Mouse (Mus musculus) heart, postnatal 0 days (tissue): Measurements from ENCODE around the gene Plau. TPM values are rescaled to one million over a fixed set of nuclear protein-coding genes. Genes with fewer than 3 reads are reported as not detected.

Experiments used
- ATAC-seq: fragments of 200-750 bp; cut with Nextera tagmentation; 2 replicates; pipeline ENCODE4 v1.8.0; 2017; ENCODE audit warnings: low read depth, moderate number of reproducible peaks, moderate library complexity; ENCODE audit not compliant: insufficient read depth
- DNase-seq: peaks from one replicate; pipeline ENCODE4 v3.0.0-alpha.2; 2016; ENCODE audit warnings: low spot score
- H3K27ac ChIP-seq: fragments of 300-500 bp; sonication (generic); 2 replicates; pipeline ENCODE4 v1.5.1; 2014; ENCODE audit warnings: low read depth, mild to moderate bottlenecking
- H3K27me3 ChIP-seq: fragments of 300-500 bp; sonication (generic); 2 replicates; pipeline ENCODE4 v1.6.1; 2014; ENCODE audit warnings: low read length, mixed read lengths; ENCODE audit not compliant: control insufficient read depth, insufficient read depth
- H3K36me3 ChIP-seq: fragments of 300-500 bp; sonication (generic); replicated peaks from 2 replicates; pipeline ENCODE4 v1.6.1; 2014; ENCODE audit warnings: low read length, mixed read lengths; ENCODE audit not compliant: control insufficient read depth, insufficient read depth
- H3K4me1 ChIP-seq: fragments of 300-500 bp; sonication (generic); 2 replicates; pipeline ENCODE4 v1.6.1; 2014; ENCODE audit warnings: antibody characterized with exemption; ENCODE audit not compliant: control insufficient read depth, insufficient read depth
- H3K4me2 ChIP-seq: fragments of 300-500 bp; sonication (generic); 2 replicates; pipeline ENCODE4 v1.6.1; 2014; ENCODE audit warnings: low read depth, mild to moderate bottlenecking, low read length, moderate library complexity
- H3K4me3 ChIP-seq: fragments of 300-500 bp; sonication (generic); 2 replicates; pipeline ENCODE4 v1.5.1; 2014; ENCODE audit warnings: low read depth, low read length
- H3K9ac ChIP-seq: fragments of 300-500 bp; sonication (generic); replicated peaks from 2 replicates; pipeline ENCODE4 v1.6.1; 2014; ENCODE audit warnings: low read depth, low read length, mixed read lengths
- H3K9me3 ChIP-seq: fragments of 300-500 bp; sonication (generic); replicated peaks from 2 replicates; pipeline ENCODE4 v1.6.1; 2016; ENCODE audit warnings: low read length; ENCODE audit not compliant: control insufficient read depth
- CTCF ChIP-seq: IDR thresholded peaks from 2 replicates; pipeline ENCODE4 v1.5.1; 2016; ENCODE audit warnings: antibody characterized with exemption, control low read depth, low read depth
- EP300 ChIP-seq: IDR thresholded peaks from 2 replicates; pipeline ENCODE4 v1.6.1; 2016; ENCODE audit warnings: antibody characterized with exemption, low read depth
- WGBS: fragments of 180-500 bp; shearing (Covaris S2); extraction: QIAGEN DNeasy Blood & Tissue Kit; methylation state at CpG from one replicate; pipeline ENCODE4 v1.1.7; 2014; 5-methylcytosine and 5-hydroxymethylcytosine counted together
- polyA plus RNA-seq: library from polyadenylated mRNA; unstranded; fragments of >200 nt; fragmentation: Nextera tagmentation; extraction: Ambion mirVana; gene quantifications from 2 replicates; pipeline ENCODE4 v1.2.1, GENCODE M21; 2015
- total RNA-seq: library from RNA; depleted of rRNA; stranded (reverse); fragments of >200 nt; gene quantifications from 2 replicates; pipeline ENCODE4 v1.2.3, GENCODE M21; 2014; ENCODE audit warnings: low replicate concordance

Gene Plau
- total and polyA plus RNA-seq, 2 experiments from 2014 or later = 0.89 to 4.2 TPM

GRCm38 (mm10) chr14:20798761-20799160 lies 37.7 kb upstream of the Plau start:
- Histone ChIP-seq H3K36me3 (no peaks in the 10 kb centered on the region), H3K4me1 (peaks cover 7% of the 10 kb centered on the region; the same call in 1 of the 2 replicates), H3K4me2 (no peak overlapping the region), H3K27me3 (no peaks in the 10 kb centered on the region), H3K27ac (no peak overlapping the region), H3K9me3 (no peaks in the 10 kb centered on the region), H3K4me3 (no peak overlapping the region), H3K9ac (no peak overlapping the region)
- DNase-seq (peak; percentile 87), ATAC-seq (no peak)
- 8% methylated on average over 7 of the region's 7 CpGs for WGBS
- no peak for TF ChIP-seq EP300
- TF ChIP-seq CTCF = peak; percentile 96

GRCm38 (mm10) chr14:20802926-20803605 lies 33.4 kb upstream of the Plau start:
- DNase-seq (no peak), ATAC-seq (peak; percentile 36)
- H3K27me3 ChIP-seq = no peaks in the 10 kb centered on the region
- no peak overlapping the region for H3K27ac ChIP-seq
- peaks cover 30% of the 10 kb centered on the region for H3K4me1 ChIP-seq
- TF ChIP-seq CTCF (no peak), EP300 (0 out of 2 replicates have a peak, but pooled peaks have one; percentile 17)
- H3K36me3 ChIP-seq = no peaks in the 10 kb centered on the region
- no peak overlapping the region for H3K9ac ChIP-seq
- H3K4me3 ChIP-seq = no peak overlapping the region
- 16% methylated on average over 2 of the region's 2 CpGs for WGBS
- H3K4me2 ChIP-seq = no peak overlapping the region
- no peaks in the 10 kb centered on the region for H3K9me3 ChIP-seq

GRCm38 (mm10) chr14:20803606-20803938 lies 32.9 kb upstream of the Plau start:
- Histone ChIP-seq H3K9me3 (no peaks in the 10 kb centered on the region), H3K36me3 (no peaks in the 10 kb centered on the region), H3K27ac (no peak overlapping the region), H3K4me1 (peaks cover 30% of the 10 kb centered on the region), H3K4me2 (no peak overlapping the region), H3K9ac (no peak overlapping the region), H3K27me3 (no peaks in the 10 kb centered on the region), H3K4me3 (no peak overlapping the region)
- TF ChIP-seq CTCF (peak; percentile 97), EP300 (no peak)
- DNase-seq (peak; percentile 85), ATAC-seq (peak; percentile 73)
- 4% methylated on average over 7 of the region's 7 CpGs for WGBS

- 53% methylated on average over 5 of the region's 5 CpGs for WGBS
- H3K27ac ChIP-seq = peak overlapping the region; percentile 30; the same call in 1 of the 2 replicates
Observed at GRCm38 (mm10) chr14:20804481-20804880, 32.0 kb upstream of the Plau start.

DNA sequence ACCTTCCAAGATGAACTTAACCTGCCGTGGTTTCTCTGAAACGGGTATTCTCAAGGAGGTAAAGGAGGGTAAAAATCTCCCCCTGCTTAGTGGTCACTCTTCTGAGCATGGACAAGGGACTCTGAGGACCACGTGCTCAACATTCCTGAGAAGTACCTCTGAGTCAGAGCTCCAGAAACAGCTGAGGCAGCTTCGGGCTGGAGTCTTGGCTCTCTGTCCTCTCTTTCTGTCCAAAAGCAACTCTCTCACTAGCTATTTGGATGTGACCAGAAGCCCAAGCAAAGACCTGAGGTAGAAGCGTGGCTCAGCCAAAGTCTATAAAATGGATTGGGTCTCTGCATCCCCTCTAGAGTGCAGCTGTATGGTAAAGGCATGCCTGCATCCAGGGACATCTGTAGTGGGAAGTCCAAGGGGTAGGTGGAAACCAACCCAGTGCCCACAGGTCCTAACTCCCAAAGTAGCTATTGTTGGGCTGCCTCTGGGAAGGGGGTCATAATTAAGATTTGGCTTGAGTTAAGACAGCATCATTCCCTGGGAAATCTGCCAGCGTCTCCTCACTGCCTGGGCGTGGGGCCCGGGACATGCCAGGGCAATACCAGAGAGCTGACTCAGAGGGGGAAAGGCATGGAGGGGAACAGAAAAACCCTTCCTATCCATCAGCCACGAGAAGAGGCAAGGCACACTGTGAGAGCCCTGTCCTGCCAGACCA lies 31.3 kb upstream of the Plau start:
- DNase-seq (peak; percentile 89), ATAC-seq (peak; percentile 80)
- 15% methylated on average over 9 of the region's 9 CpGs for WGBS
- H3K4me2 ChIP-seq = no peak overlapping the region
- H3K36me3 ChIP-seq = no peaks in the 10 kb centered on the region
- no peaks in the 10 kb centered on the region for H3K27me3 ChIP-seq
- peaks cover 30% of the 10 kb centered on the region for H3K4me1 ChIP-seq
- H3K4me3 ChIP-seq = no peak overlapping the region
- H3K27ac ChIP-seq = peak overlapping the region; percentile 26
- no peaks in the 10 kb centered on the region for H3K9me3 ChIP-seq
- TF ChIP-seq CTCF (no peak), EP300 (0 out of 2 replicates have a peak, but pooled peaks have one; percentile 43)
- H3K9ac ChIP-seq = no peak overlapping the region

More at GRCm38 (mm10) chr14:20804481-20804880, 32.0 kb upstream of the Plau start:
- no peak for DNase-seq
- TF ChIP-seq CTCF (no peak), EP300 (no peak)
- no peaks in the 10 kb centered on the region for H3K9me3 ChIP-seq
- no peak for ATAC-seq
- no peak overlapping the region for H3K4me3 ChIP-seq
- no peak overlapping the region for H3K4me2 ChIP-seq
- no peaks in the 10 kb centered on the region for H3K27me3 ChIP-seq
- H3K4me1 ChIP-seq = peaks cover 30% of the 10 kb centered on the region
- no peaks in the 10 kb centered on the region for H3K36me3 ChIP-seq
- no peak overlapping the region for H3K9ac ChIP-seq
